Mouse (Mus musculus) CH12.LX (cell line): ENCODE measurements around the gene Olfr1315-ps1. TPM values are rescaled to one million over a fixed set of nuclear protein-coding genes. Genes with fewer than 3 reads are reported as not detected.

ENCODE experiments used
- DNase-seq: peaks from one replicate; pipeline ENCODE4 v3.0.0-alpha.2; 2013; ENCODE audit errors: extremely low read depth
- H3K27ac ChIP-seq: 2 replicates; pipeline ENCODE4 v1.5.1; 2012; ENCODE audit warnings: low read depth, mild to moderate bottlenecking, control low read depth, moderate library complexity; ENCODE audit not compliant: insufficient read depth
- H3K27me3 ChIP-seq: replicated peaks from 2 replicates; pipeline ENCODE3; 2012; ENCODE audit warnings: inconsistent platforms
- H3K36me3 ChIP-seq, 2 experiments: replicated peaks in 1 of 2; 2 replicates each; pipeline versions ENCODE3 to v1.6.1; 2012; ENCODE audit warnings: inconsistent platforms in 1 of 2, low read length in 1 of 2, mild to moderate bottlenecking in 1 of 2, mixed read lengths in 1 of 2, moderate library complexity in 1 of 2; ENCODE audit not compliant: control insufficient read depth in 1 of 2, insufficient read depth in 1 of 2
- H3K4me1 ChIP-seq, 2 experiments: 2 replicates each; pipeline ENCODE4 v1.6.1; 2012; ENCODE audit warnings: inconsistent platforms in 1 of 2, moderate library complexity in 1 of 2; ENCODE audit not compliant: insufficient read depth in 2 of 2, control insufficient read depth in 1 of 2
- H3K4me2 ChIP-seq: 2 replicates; pipeline ENCODE4 v1.6.1; 2012; ENCODE audit warnings: low read depth, mild to moderate bottlenecking, control low read depth; ENCODE audit not compliant: poor library complexity, insufficient read depth, severe bottlenecking
- H3K4me3 ChIP-seq, 3 experiments: fragments of 150-350 bp in 1 of 3; sonication (generic) in 1 of 3; replicated peaks in 1 of 3; 2 replicates each; pipeline versions ENCODE3 to v1.5.1; 2011 to 2012; ENCODE audit warnings: low read depth in 2 of 3, low read length in 2 of 3, mild to moderate bottlenecking in 2 of 3, moderate library complexity in 2 of 3, control low read depth in 1 of 3, improper control_type of control experiment in 1 of 3, inconsistent platforms in 1 of 3, mixed read lengths in 1 of 3; ENCODE audit not compliant: poor library complexity in 1 of 3
- H3K79me2 ChIP-seq: replicated peaks from 2 replicates; pipeline ENCODE4 v1.6.1; 2012; ENCODE audit warnings: mild to moderate bottlenecking, moderate library complexity; ENCODE audit not compliant: control insufficient read depth, poor library complexity, insufficient read depth, severe bottlenecking; ENCODE audit errors: extremely low read depth
- H3K9ac ChIP-seq: 2 replicates; pipeline ENCODE4 v1.6.1; 2012; ENCODE audit warnings: low read depth, mild to moderate bottlenecking, control low read depth, moderate library complexity; ENCODE audit not compliant: insufficient read depth
- H3K9me3 ChIP-seq: replicated peaks from 2 replicates; pipeline ENCODE3; 2012; ENCODE audit warnings: low read length, inconsistent platforms, mixed read lengths
- EP300 ChIP-seq: IDR thresholded peaks from 2 replicates; pipeline ENCODE4 v1.6.1; 2011; ENCODE audit warnings: low read length, improper control_type of control experiment
- JUN ChIP-seq: IDR thresholded peaks from 2 replicates; pipeline ENCODE4 v1.6.1; 2011; ENCODE audit warnings: low read depth, mild to moderate bottlenecking, low read length, improper control_type of control experiment, moderate library complexity; ENCODE audit not compliant: insufficient read depth
- MEF2A ChIP-seq: IDR thresholded peaks from 2 replicates; pipeline ENCODE4 v1.6.1; 2014; ENCODE audit warnings: low read depth, mild to moderate bottlenecking, inconsistent platforms, low read length, improper control_type of control experiment, borderline replicate concordance
- NRF1 ChIP-seq: IDR thresholded peaks from 2 replicates; pipeline ENCODE4 v1.6.1; 2014; ENCODE audit warnings: low read depth, mild to moderate bottlenecking, inconsistent platforms, low read length, improper control_type of control experiment, moderate library complexity
- POLR2A ChIP-seq: IDR thresholded peaks from 2 replicates; pipeline ENCODE4 v1.6.1; 2011; ENCODE audit warnings: low read depth, mild to moderate bottlenecking, improper control_type of control experiment, low read length
- POLR2AphosphoS2 ChIP-seq: IDR thresholded peaks from 2 replicates; pipeline ENCODE4 v1.6.1; 2011; ENCODE audit warnings: low read depth, low read length, improper control_type of control experiment
- TCF12 ChIP-seq: IDR thresholded peaks from 2 replicates; pipeline ENCODE4 v1.6.1; 2014; ENCODE audit warnings: low read depth, mild to moderate bottlenecking, inconsistent platforms, low read length, improper control_type of control experiment
- ZMIZ1 ChIP-seq: IDR thresholded peaks from 2 replicates; pipeline ENCODE4 v1.6.1; 2012; ENCODE audit warnings: low read depth, mild to moderate bottlenecking, inconsistent platforms, low read length, improper control_type of control experiment
- dilution Hi-C: fragments of 300-500 bp; cut with MboI; formaldehyde crosslinking; loops from 2 replicates; pipeline ENCODE4 v1.14.3; 2020; ENCODE audit warnings: low sequenced_read_pairs; ENCODE audit not compliant: extremely low pct_unique_long_range_greater_than_20kb, extremely low pct_ligation_motif_present
- in situ Hi-C: fragments of 300-500 bp; cut with MboI; formaldehyde crosslinking; loops from 3 replicates; pipeline ENCODE4 v1.14.3; 2019; ENCODE audit warnings: low sequenced_read_pairs, low pct_ligation_motif_present, low pct_unique_long_range_greater_than_20kb, mixed read lengths
- polyA plus RNA-seq: library from polyadenylated mRNA; unstranded; fragments of >175 nt; gene quantifications from 2 replicates; pipeline ENCODE4 v1.2.1, GENCODE M21; 2012; ENCODE audit warnings: low read depth; ENCODE audit not compliant: insufficient read length
- total RNA-seq, 2 experiments: library from RNA; depleted of rRNA; stranded (reverse); fragments of 300-350 nt in 1 of 2; fragments of >200 nt in 1 of 2; gene quantifications; 2 replicates each; pipeline ENCODE4 v1.2.3; 2012 to 2014

Olfr1315-ps1 gene
- total and polyA plus RNA-seq, 3 experiments: not detected

DNA sequence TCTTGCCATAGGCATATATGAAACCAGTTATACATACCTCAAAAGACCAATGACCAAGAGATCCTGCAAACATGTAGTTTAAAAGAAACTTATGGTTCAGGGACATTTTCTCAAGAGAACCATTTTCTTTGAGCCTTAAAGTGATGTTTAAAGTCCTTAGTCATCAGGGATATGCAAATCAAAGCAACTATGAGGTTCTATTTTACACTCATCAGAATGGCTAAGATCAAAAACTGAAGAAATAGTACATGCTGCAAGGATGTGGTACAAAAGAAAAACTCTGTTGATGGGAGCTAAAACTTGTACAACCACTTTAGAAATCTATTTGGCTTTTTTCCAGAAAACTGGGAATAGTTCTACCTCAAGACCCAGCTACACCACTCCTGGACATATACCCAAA, 37.5 kb downstream of the Olfr1315-ps1 start, which contains the start of gene Olfr1313:
TSS of gene Olfr1313 (minus strand) at position 101 of the 400 bp plus-strand sequence.
- peaks cover 7% of the 10 kb centered on the region for H3K27me3 ChIP-seq
- TF ChIP-seq ZMIZ1 (no peak), POLR2AphosphoS2 (no peak), NRF1 (no peak), EP300 (no peak), TCF12 (no peak), MEF2A (no peak), JUN (no peak), POLR2A (no peak)
- TF ChIP-seq, all 38 proteins: peak for 0
- dilution Hi-C loops: no loop called here

More for the DNA sequence above, 37.5 kb downstream of the Olfr1315-ps1 start, which contains the start of gene Olfr1313:
- Histone ChIP-seq H3K36me3 (no peaks in the 10 kb centered on the region), H3K4me1 (no peaks in the 10 kb centered on the region), H3K9me3 (no peaks in the 10 kb centered on the region), H3K4me3 (no peak within 1 kb of the TSS), H3K27ac (no peak within 1 kb of the TSS), H3K4me2 (no peak within 1 kb of the TSS), H3K79me2 (no peaks in the 10 kb centered on the region), H3K9ac (no peak within 1 kb of the TSS)
- no peak for DNase-seq
- in situ Hi-C loops: no loop called here

Other genes with a start within 250 kb of the Olfr1315-ps1 start
- gene Olfr1305, start 238.3 kb downstream of the Olfr1315-ps1 start, total RNA-seq (2012; rRNA removed): not detected in 2 replicates
- not detected in 2 replicates for gene Olfr1305, start 238.3 kb downstream of the Olfr1315-ps1 start, total RNA-seq (2014; rRNA removed)
- not detected in 2 replicates for gene Olfr1305, start 238.3 kb downstream of the Olfr1315-ps1 start, polyA plus RNA-seq
- not detected in 2 replicates for gene Olfr1306, start 199.2 kb downstream of the Olfr1315-ps1 start, total RNA-seq (2012; rRNA removed)
- gene Olfr1306, start 199.2 kb downstream of the Olfr1315-ps1 start, total RNA-seq (2014; rRNA removed): not detected in 2 replicates
- not detected in 2 replicates for gene Olfr1306, start 199.2 kb downstream of the Olfr1315-ps1 start, polyA plus RNA-seq
- not detected in 2 replicates for gene Olfr1307, start 166.0 kb downstream of the Olfr1315-ps1 start, total RNA-seq (2012; rRNA removed)
- gene Olfr1307, start 166.0 kb downstream of the Olfr1315-ps1 start, total RNA-seq (2014; rRNA removed): not detected in 2 replicates
- gene Olfr1307, start 166.0 kb downstream of the Olfr1315-ps1 start, polyA plus RNA-seq: not detected in 2 replicates
- not detected in 2 replicates for gene Olfr1308, start 150.5 kb downstream of the Olfr1315-ps1 start, total RNA-seq (2012; rRNA removed)
- gene Olfr1308, start 150.5 kb downstream of the Olfr1315-ps1 start, total RNA-seq (2014; rRNA removed): not detected in 2 replicates
- gene Olfr1308, start 150.5 kb downstream of the Olfr1315-ps1 start, polyA plus RNA-seq: not detected in 2 replicates
- gene Olfr1309, start 125.2 kb downstream of the Olfr1315-ps1 start, total RNA-seq (2012; rRNA removed): not detected in 2 replicates
- not detected in 2 replicates for gene Olfr1309, start 125.2 kb downstream of the Olfr1315-ps1 start, total RNA-seq (2014; rRNA removed)
- not detected in 2 replicates for gene Olfr1309, start 125.2 kb downstream of the Olfr1315-ps1 start, polyA plus RNA-seq
- not detected in 2 replicates for gene Olfr1310, start 102.7 kb downstream of the Olfr1315-ps1 start, total RNA-seq (2012; rRNA removed)
- not detected in 2 replicates for gene Olfr1310, start 102.7 kb downstream of the Olfr1315-ps1 start, total RNA-seq (2014; rRNA removed)
- not detected in 2 replicates for gene Olfr1310, start 102.7 kb downstream of the Olfr1315-ps1 start, polyA plus RNA-seq
- gene Olfr1311, start 91.0 kb downstream of the Olfr1315-ps1 start, total RNA-seq (2012; rRNA removed): not detected in 2 replicates
- gene Olfr1311, start 91.0 kb downstream of the Olfr1315-ps1 start, total RNA-seq (2014; rRNA removed): not detected in 2 replicates
- not detected in 2 replicates for gene Olfr1311, start 91.0 kb downstream of the Olfr1315-ps1 start, polyA plus RNA-seq
- gene Olfr1312, start 65.2 kb downstream of the Olfr1315-ps1 start, total RNA-seq (2012; rRNA removed): not detected in 2 replicates
- not detected in 2 replicates for gene Olfr1312, start 65.2 kb downstream of the Olfr1315-ps1 start, total RNA-seq (2014; rRNA removed)
- not detected in 2 replicates for gene Olfr1312, start 65.2 kb downstream of the Olfr1315-ps1 start, polyA plus RNA-seq
- not detected in 2 replicates for gene Olfr1313, start 37.6 kb downstream of the Olfr1315-ps1 start, total RNA-seq (2012; rRNA removed)
- gene Olfr1313, start 37.6 kb downstream of the Olfr1315-ps1 start, total RNA-seq (2014; rRNA removed): not detected in 2 replicates
- gene Olfr1313, start 37.6 kb downstream of the Olfr1315-ps1 start, polyA plus RNA-seq: not detected in 2 replicates
- gene Olfr1314, start 18.7 kb downstream of the Olfr1315-ps1 start, total RNA-seq (2012; rRNA removed): not detected in 2 replicates
- gene Olfr1314, start 18.7 kb downstream of the Olfr1315-ps1 start, total RNA-seq (2014; rRNA removed): not detected in 2 replicates
- not detected in 2 replicates for gene Olfr1314, start 18.7 kb downstream of the Olfr1315-ps1 start, polyA plus RNA-seq
- gene Olfr1316, start 19.5 kb upstream of the Olfr1315-ps1 start, total RNA-seq (2012; rRNA removed): not detected in 2 replicates
- not detected in 2 replicates for gene Olfr1316, start 19.5 kb upstream of the Olfr1315-ps1 start, total RNA-seq (2014; rRNA removed)
- gene Olfr1316, start 19.5 kb upstream of the Olfr1315-ps1 start, polyA plus RNA-seq: not detected in 2 replicates
- gene Olfr1317, start 24.9 kb upstream of the Olfr1315-ps1 start, total RNA-seq (2012; rRNA removed): not detected in 2 replicates
- not detected in 2 replicates for gene Olfr1317, start 24.9 kb upstream of the Olfr1315-ps1 start, total RNA-seq (2014; rRNA removed)
- not detected in 2 replicates for gene Olfr1317, start 24.9 kb upstream of the Olfr1315-ps1 start, polyA plus RNA-seq
- gene Olfr1318, start 38.8 kb upstream of the Olfr1315-ps1 start, total RNA-seq (2012; rRNA removed): not detected in 2 replicates
- gene Olfr1318, start 38.8 kb upstream of the Olfr1315-ps1 start, total RNA-seq (2014; rRNA removed): not detected in 2 replicates
- gene Olfr1318, start 38.8 kb upstream of the Olfr1315-ps1 start, polyA plus RNA-seq: not detected in 2 replicates
- gene Lpcat4, start 124.0 kb upstream of the Olfr1315-ps1 start, total RNA-seq (2012; rRNA removed): 17.2 and 19.9 TPM in 2 replicates
- gene Lpcat4, start 124.0 kb upstream of the Olfr1315-ps1 start, total RNA-seq (2014; rRNA removed): 10.7 and 12.3 TPM in 2 replicates
- gene Lpcat4, start 124.0 kb upstream of the Olfr1315-ps1 start, polyA plus RNA-seq: 66.8 and 75.2 TPM in 2 replicates
- 0.04 TPM in 1 of 2 replicates, not detected in the other for gene Nutm1, start 143.9 kb upstream of the Olfr1315-ps1 start, total RNA-seq (2012; rRNA removed)
- gene Nutm1, start 143.9 kb upstream of the Olfr1315-ps1 start, total RNA-seq (2014; rRNA removed): not detected in 2 replicates
- gene Nutm1, start 143.9 kb upstream of the Olfr1315-ps1 start, polyA plus RNA-seq: 0.08 TPM in 1 of 2 replicates, not detected in the other
- 239 and 308 TPM in 2 replicates for gene Nop10, start 146.5 kb upstream of the Olfr1315-ps1 start, total RNA-seq (2012; rRNA removed)
- 448 and 507 TPM in 2 replicates for gene Nop10, start 146.5 kb upstream of the Olfr1315-ps1 start, total RNA-seq (2014; rRNA removed)
- 226 and 251 TPM in 2 replicates for gene Nop10, start 146.5 kb upstream of the Olfr1315-ps1 start, polyA plus RNA-seq
- gene Slc12a6, start 150.4 kb upstream of the Olfr1315-ps1 start, total RNA-seq (2012; rRNA removed): 10.5 and 14.8 TPM in 2 replicates
- gene Slc12a6, start 150.4 kb upstream of the Olfr1315-ps1 start, total RNA-seq (2014; rRNA removed): 7.8 and 8.2 TPM in 2 replicates
- 9.1 and 10.5 TPM in 2 replicates for gene Slc12a6, start 150.4 kb upstream of the Olfr1315-ps1 start, polyA plus RNA-seq
- gene Gm21985, start 150.9 kb upstream of the Olfr1315-ps1 start, total RNA-seq (2012; rRNA removed): not detected in 2 replicates
- 0.51 TPM in 1 of 2 replicates, not detected in the other for gene Gm21985, start 150.9 kb upstream of the Olfr1315-ps1 start, total RNA-seq (2014; rRNA removed)
- not detected in 2 replicates for gene Gm21985, start 150.9 kb upstream of the Olfr1315-ps1 start, polyA plus RNA-seq